Mouse (Mus musculus): ENCODE measurements around the gene Igf1. TPM values are rescaled to one million over a fixed set of nuclear protein-coding genes. Genes with fewer than 3 reads are reported as not detected.

Igf1 gene
- total and polyA plus RNA-seq, 2 experiments: 252 to 1,223 TPM

DNA sequence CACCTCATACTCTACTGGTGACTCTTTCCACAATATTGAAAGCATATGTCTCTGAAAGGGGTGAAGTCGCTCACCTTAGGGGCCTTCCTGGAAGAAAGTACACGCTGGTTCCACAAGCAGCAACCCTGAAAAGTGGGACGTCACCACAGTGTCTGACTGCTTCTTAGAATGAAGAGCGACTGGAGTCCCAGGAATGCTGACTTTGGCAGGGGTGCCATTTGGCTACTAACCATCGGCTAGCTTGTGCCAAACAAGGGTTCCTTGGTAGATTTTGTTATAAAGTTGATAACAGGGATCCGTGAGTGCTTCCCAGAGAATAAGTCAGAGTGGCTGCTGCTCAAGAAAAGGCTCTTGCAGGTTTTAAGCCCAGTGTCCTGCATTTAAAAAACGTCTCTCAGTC lies 4.8 kb downstream of the Igf1 start:
- peak; percentile 91 for DNase-seq (ENCODE audit: extremely low read depth, low read depth, low spot score)
- peak overlapping the region; percentile 81 for H3K27ac ChIP-seq (replicated peaks; ENCODE audit: insufficient read depth, low read depth, low read length)

GRCm38 (mm10) chr10:87863326-87863725 lies 5.3 kb downstream of the Igf1 start:
- Histone ChIP-seq H3K27ac (replicated peaks; ENCODE audit: insufficient read depth, low read depth, low read length) (peak overlapping the region; percentile 81), H3K4me3 (ENCODE audit: insufficient read depth, low read depth, low read length) (peak overlapping the region; percentile 79), H3K36me3 (ENCODE audit: control insufficient read depth, insufficient read depth, low read length) (peaks cover 42% of the 10 kb centered on the region), H3K79me2 (ENCODE audit: control insufficient read depth, insufficient read depth, low read length) (peaks cover 11% of the 10 kb centered on the region; the same call in 1 of the 2 replicates), H3K9ac (ENCODE audit: low read depth, low read length) (peak overlapping the region; percentile 84), H3K27me3 (ENCODE audit: control insufficient read depth, insufficient read depth, low read length) (no peaks in the 10 kb centered on the region), H3K4me1 (ENCODE audit: control insufficient read depth, insufficient read depth, low read length) (peaks cover 33% of the 10 kb centered on the region)
- DNase-seq (ENCODE audit: extremely low read depth, low read depth, low spot score): no peak
- TF ChIP-seq POLR2A (IDR thresholded peaks at IDR 0.05; ENCODE audit: extremely low read depth, insufficient read depth, low read length): no peak
- TF ChIP-seq CTCF (IDR thresholded peaks at IDR 0.05; ENCODE audit: low read depth, low read length): no peak
- WGBS: 37% methylated on average over 4 of the region's 4 CpGs

More for the DNA sequence above, 4.8 kb downstream of the Igf1 start:
- 12% methylated on average over 7 of the region's 7 CpGs for WGBS
- Histone ChIP-seq H3K9ac (ENCODE audit: low read depth, low read length) (peak overlapping the region; percentile 84), H3K79me2 (ENCODE audit: control insufficient read depth, insufficient read depth, low read length) (peaks cover 11% of the 10 kb centered on the region; the same call in 1 of the 2 replicates), H3K27me3 (ENCODE audit: control insufficient read depth, insufficient read depth, low read length) (no peaks in the 10 kb centered on the region), H3K36me3 (ENCODE audit: control insufficient read depth, insufficient read depth, low read length) (peaks cover 38% of the 10 kb centered on the region), H3K4me1 (ENCODE audit: control insufficient read depth, insufficient read depth, low read length) (peaks cover 34% of the 10 kb centered on the region), H3K4me3 (ENCODE audit: insufficient read depth, low read depth, low read length) (peak overlapping the region; percentile 79)
- TF ChIP-seq POLR2A (IDR thresholded peaks at IDR 0.05; ENCODE audit: extremely low read depth, insufficient read depth, low read length): no peak
- TF ChIP-seq CTCF (IDR thresholded peaks at IDR 0.05; ENCODE audit: low read depth, low read length): no peak

GRCm38 (mm10) chr10:87865712-87866111 lies 7.6 kb downstream of the Igf1 start:
- whole genome bisulfite sequencing: 72% methylated on average over 9 of the region's 9 CpGs
- no peak for TF ChIP-seq CTCF (IDR thresholded peaks at IDR 0.05; ENCODE audit: low read depth, low read length)
- TF ChIP-seq POLR2A (IDR thresholded peaks at IDR 0.05; ENCODE audit: extremely low read depth, insufficient read depth, low read length): no peak
- H3K4me1 ChIP-seq (ENCODE audit: control insufficient read depth, insufficient read depth, low read length): peaks cover 39% of the 10 kb centered on the region
- H3K27me3 ChIP-seq (ENCODE audit: control insufficient read depth, insufficient read depth, low read length): no peaks in the 10 kb centered on the region
- DNase-seq (ENCODE audit: extremely low read depth, low read depth, low spot score): no peak
- peaks cover 7% of the 10 kb centered on the region; the same call in 1 of the 2 replicates for H3K79me2 ChIP-seq (ENCODE audit: control insufficient read depth, insufficient read depth, low read length)
- H3K4me3 ChIP-seq (ENCODE audit: insufficient read depth, low read depth, low read length): no peak overlapping the region
- H3K36me3 ChIP-seq (ENCODE audit: control insufficient read depth, insufficient read depth, low read length): peaks cover 65% of the 10 kb centered on the region
- peak overlapping the region; percentile 25 for H3K27ac ChIP-seq (replicated peaks; ENCODE audit: insufficient read depth, low read depth, low read length)
- H3K9ac ChIP-seq (ENCODE audit: low read depth, low read length): peak overlapping the region; percentile 18; the same call in 1 of the 2 replicates

GRCm38 (mm10) chr10:87866448-87866847 lies 8.4 kb downstream of the Igf1 start:
- peak overlapping the region; percentile 44; the same call in 1 of the 2 replicates for H3K27ac ChIP-seq (replicated peaks; ENCODE audit: insufficient read depth, low read depth, low read length)
- TF ChIP-seq CTCF (IDR thresholded peaks at IDR 0.05; ENCODE audit: low read depth, low read length): no peak
- TF ChIP-seq POLR2A (IDR thresholded peaks at IDR 0.05; ENCODE audit: extremely low read depth, insufficient read depth, low read length): no peak
- H3K4me1 ChIP-seq (ENCODE audit: control insufficient read depth, insufficient read depth, low read length): peaks cover 43% of the 10 kb centered on the region
- DNase-seq (ENCODE audit: extremely low read depth, low read depth, low spot score): peak; percentile 85
- WGBS: 19% methylated on average over 8 of the region's 8 CpGs
- H3K9ac ChIP-seq (ENCODE audit: low read depth, low read length): peak overlapping the region; percentile 56
- H3K79me2 ChIP-seq (ENCODE audit: control insufficient read depth, insufficient read depth, low read length): peaks cover 7% of the 10 kb centered on the region; the same call in 1 of the 2 replicates
- no peak overlapping the region for H3K4me3 ChIP-seq (ENCODE audit: insufficient read depth, low read depth, low read length)
- no peaks in the 10 kb centered on the region for H3K27me3 ChIP-seq (ENCODE audit: control insufficient read depth, insufficient read depth, low read length)
- peaks cover 73% of the 10 kb centered on the region for H3K36me3 ChIP-seq (ENCODE audit: control insufficient read depth, insufficient read depth, low read length)

DNA sequence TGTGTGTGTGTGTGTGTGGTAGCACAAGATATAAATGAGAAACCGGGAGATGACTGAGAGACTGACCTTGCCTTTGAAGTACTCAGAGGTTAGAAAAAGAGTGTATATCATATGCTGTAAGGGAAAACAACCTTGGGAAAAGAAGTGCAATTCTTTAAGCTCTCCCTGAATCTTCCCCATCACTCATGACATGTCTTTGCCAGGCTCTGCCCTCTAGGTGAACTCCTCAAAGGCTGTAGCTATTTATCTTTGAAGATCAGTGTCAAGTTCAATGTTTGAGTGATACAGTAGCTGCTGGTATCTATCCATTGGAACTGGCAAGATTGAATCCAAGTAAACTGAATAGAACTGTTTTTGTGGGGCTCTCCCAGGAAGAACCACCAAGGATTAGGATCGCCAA lies 9.2 kb downstream of the Igf1 start:
- TF ChIP-seq CTCF (IDR thresholded peaks at IDR 0.05; ENCODE audit: low read depth, low read length) (no peak), POLR2A (IDR thresholded peaks at IDR 0.05; ENCODE audit: extremely low read depth, insufficient read depth, low read length) (no peak)
- H3K79me2 ChIP-seq (ENCODE audit: control insufficient read depth, insufficient read depth, low read length): peaks cover 7% of the 10 kb centered on the region; the same call in 1 of the 2 replicates
- no peak overlapping the region for H3K4me3 ChIP-seq (ENCODE audit: insufficient read depth, low read depth, low read length)
- 86% methylated on average over 2 of the region's 2 CpGs for WGBS
- H3K9ac ChIP-seq (ENCODE audit: low read depth, low read length): no peak overlapping the region
- H3K27ac ChIP-seq (replicated peaks; ENCODE audit: insufficient read depth, low read depth, low read length): peak overlapping the region; percentile 22; the same call in 1 of the 2 replicates
- H3K27me3 ChIP-seq (ENCODE audit: control insufficient read depth, insufficient read depth, low read length): no peaks in the 10 kb centered on the region
- peaks cover 80% of the 10 kb centered on the region for H3K36me3 ChIP-seq (ENCODE audit: control insufficient read depth, insufficient read depth, low read length)
- H3K4me1 ChIP-seq (ENCODE audit: control insufficient read depth, insufficient read depth, low read length): peaks cover 50% of the 10 kb centered on the region
- DNase-seq (ENCODE audit: extremely low read depth, low read depth, low spot score): no peak

DNA sequence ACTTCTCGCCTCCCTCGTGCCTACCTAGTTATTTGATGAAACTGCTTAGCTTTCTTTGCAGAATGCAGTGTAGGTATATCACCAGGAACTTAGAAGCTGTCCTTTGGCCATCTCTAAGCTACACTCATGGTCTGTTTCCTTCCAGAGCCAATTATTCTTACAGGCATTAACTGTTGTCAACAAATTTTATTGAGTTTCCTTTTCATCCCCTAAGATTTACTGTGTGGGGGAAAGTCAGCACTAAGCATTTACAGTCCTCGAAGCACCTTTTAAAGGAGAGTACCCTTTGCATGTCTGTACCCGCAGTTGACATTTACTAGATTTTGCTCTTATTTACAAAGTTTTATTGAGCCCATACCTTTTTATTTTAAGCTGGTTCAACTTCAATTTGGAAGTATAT lies 9.6 kb downstream of the Igf1 start:
- H3K4me3 ChIP-seq (ENCODE audit: insufficient read depth, low read depth, low read length): no peak overlapping the region
- no peak overlapping the region for H3K9ac ChIP-seq (ENCODE audit: low read depth, low read length)
- no peaks in the 10 kb centered on the region for H3K27me3 ChIP-seq (ENCODE audit: control insufficient read depth, insufficient read depth, low read length)
- 81% methylated on average over 4 of the region's 4 CpGs for WGBS
- DNase-seq (ENCODE audit: extremely low read depth, low read depth, low spot score): no peak
- no peak overlapping the region for H3K27ac ChIP-seq (replicated peaks; ENCODE audit: insufficient read depth, low read depth, low read length)
- peaks cover 85% of the 10 kb centered on the region for H3K36me3 ChIP-seq (ENCODE audit: control insufficient read depth, insufficient read depth, low read length)
- peaks cover 53% of the 10 kb centered on the region for H3K4me1 ChIP-seq (ENCODE audit: control insufficient read depth, insufficient read depth, low read length)
- peaks cover 7% of the 10 kb centered on the region; the same call in 1 of the 2 replicates for H3K79me2 ChIP-seq (ENCODE audit: control insufficient read depth, insufficient read depth, low read length)
- TF ChIP-seq POLR2A (IDR thresholded peaks at IDR 0.05; ENCODE audit: extremely low read depth, insufficient read depth, low read length) (no peak), CTCF (IDR thresholded peaks at IDR 0.05; ENCODE audit: low read depth, low read length) (no peak)
